Comparison of ENCODE assay signal across 10 mouse cellular contexts in genomic region chr9:120690510-120690909, GRCm38 (mm10).
DNase-seq lines count a peak whose midpoint lies in the region; ATAC-seq and TF ChIP-seq lines count a peak whose summit lies in the region.
"Had no signal": no experiment of that assay in that cellular context is flagged by ENCODE, and none has a peak within 500 bp of the region (broad histone marks: within the 10 kb centered on the region; RNA-seq: fewer than 3 reads in every experiment).

No protein-coding gene starts in this region.

- no peaks in the 10 kb centered on the region for H3K27me3 ChIP-seq in kidney, adult 2 months (replicated peaks; ENCODE audit: control insufficient read depth, insufficient read depth, low read length)
- no peaks in the 10 kb centered on the region for H3K27me3 ChIP-seq in forebrain, postnatal 0 days (ENCODE audit: insufficient read depth, low read length)
- H3K27me3 ChIP-seq in midbrain, embryonic 12.5 days: 0 out of 2 replicates have a peak, but pooled peaks cover 4% of the 10 kb centered on the region

- 58% methylated on average over 5 of the region's 5 CpGs for WGBS in kidney, adult 2 months
- WGBS in forebrain, postnatal 0 days: 47% methylated on average over 5 of the region's 5 CpGs
- WGBS in midbrain, embryonic 12.5 days: 25% methylated on average over 5 of the region's 5 CpGs

- 0 out of 2 replicates have a peak overlapping the region, but pooled peaks have one; percentile 41 for H3K4me2 ChIP-seq in forebrain, postnatal 0 days (ENCODE audit: low read depth)
- peak overlapping the region; percentile 38 for H3K4me2 ChIP-seq in midbrain, embryonic 12.5 days (replicated peaks)

- H3K9me3 ChIP-seq in forebrain, postnatal 0 days (ENCODE audit: low read length): no peaks in the 10 kb centered on the region
- H3K9me3 ChIP-seq in midbrain, embryonic 12.5 days: no peaks in the 10 kb centered on the region

- H3K4me3 ChIP-seq in kidney, adult 2 months (ENCODE audit: insufficient read depth, low read depth, low read length): no peak overlapping the region
- no peak overlapping the region for H3K4me3 ChIP-seq in forebrain, postnatal 0 days (ENCODE audit: low read depth, low read length)
- H3K4me3 ChIP-seq in midbrain, embryonic 12.5 days: no peak overlapping the region
- H3K4me3 ChIP-seq: erythroblast, embryonic 14.5 days had no signal

- no peaks in the 10 kb centered on the region for H3K4me1 ChIP-seq in kidney, adult 2 months (ENCODE audit: control insufficient read depth, insufficient read depth, low read length)
- H3K4me1 ChIP-seq in forebrain, postnatal 0 days (ENCODE audit: insufficient read depth): peaks cover 25% of the 10 kb centered on the region
- peaks cover 43% of the 10 kb centered on the region for H3K4me1 ChIP-seq in midbrain, embryonic 12.5 days

- no peak for TF ChIP-seq CTCF in kidney, adult 2 months (conservative IDR thresholded peaks at IDR 0.05; ENCODE audit: insufficient read depth, insufficient read length, low read depth, low read length)
- no peak for TF ChIP-seq CTCF in forebrain, postnatal 0 days (IDR thresholded peaks at IDR 0.05; ENCODE audit: low read depth)

- peak overlapping the region; percentile 70 for H3K27ac ChIP-seq in kidney, adult 2 months (ENCODE audit: insufficient read depth, low read depth, low read length)
- peak overlapping the region; percentile 87 for H3K27ac ChIP-seq in forebrain, postnatal 0 days (ENCODE audit: low read depth, low read length)
- H3K27ac ChIP-seq in midbrain, embryonic 12.5 days (replicated peaks): peak overlapping the region; percentile 91

- DNase-seq in kidney, adult 2 months: no peak
- DNase-seq in kidney, postnatal 25 days: no peak
- DNase-seq in ZHBTc4 (ENCODE audit: low read depth, low spot score): peak; percentile 86
- DNase-seq in forebrain, postnatal 0 days: no peak
- DNase-seq in ovary, postnatal 10 days (ENCODE audit: low spot score): no peak
- no peak for DNase-seq in left cerebral cortex, adult 18-20 months (ENCODE audit: low spot score in 2 of 2)
- DNase-seq in left cerebral cortex, adult 8-10 months (ENCODE audit: low spot score in 2 of 2): no peak
- DNase-seq: spleen, adult 18-20 months had no signal

- no peak for TF ChIP-seq POLR2A in kidney, adult 2 months (IDR thresholded peaks at IDR 0.05; ENCODE audit: low read depth, low read length)

- no peak for ATAC-seq in forebrain, postnatal 0 days
- ATAC-seq in midbrain, embryonic 12.5 days (ENCODE audit: low FRiP score, low read depth): no peak

- H3K9ac ChIP-seq in forebrain, postnatal 0 days: peak overlapping the region; percentile 39; the same call in 1 of the 2 replicates
- peak overlapping the region; percentile 39 for H3K9ac ChIP-seq in midbrain, embryonic 12.5 days (replicated peaks)

- no peaks in the 10 kb centered on the region for H3K36me3 ChIP-seq in kidney, adult 2 months (ENCODE audit: control insufficient read depth, insufficient read depth, low read length)
- no peaks in the 10 kb centered on the region for H3K36me3 ChIP-seq in forebrain, postnatal 0 days (ENCODE audit: insufficient read depth)
- no peaks in the 10 kb centered on the region for H3K36me3 ChIP-seq in midbrain, embryonic 12.5 days
